8 mouse cellular contexts compared by ENCODE assay signal in the genomic region with DNA sequence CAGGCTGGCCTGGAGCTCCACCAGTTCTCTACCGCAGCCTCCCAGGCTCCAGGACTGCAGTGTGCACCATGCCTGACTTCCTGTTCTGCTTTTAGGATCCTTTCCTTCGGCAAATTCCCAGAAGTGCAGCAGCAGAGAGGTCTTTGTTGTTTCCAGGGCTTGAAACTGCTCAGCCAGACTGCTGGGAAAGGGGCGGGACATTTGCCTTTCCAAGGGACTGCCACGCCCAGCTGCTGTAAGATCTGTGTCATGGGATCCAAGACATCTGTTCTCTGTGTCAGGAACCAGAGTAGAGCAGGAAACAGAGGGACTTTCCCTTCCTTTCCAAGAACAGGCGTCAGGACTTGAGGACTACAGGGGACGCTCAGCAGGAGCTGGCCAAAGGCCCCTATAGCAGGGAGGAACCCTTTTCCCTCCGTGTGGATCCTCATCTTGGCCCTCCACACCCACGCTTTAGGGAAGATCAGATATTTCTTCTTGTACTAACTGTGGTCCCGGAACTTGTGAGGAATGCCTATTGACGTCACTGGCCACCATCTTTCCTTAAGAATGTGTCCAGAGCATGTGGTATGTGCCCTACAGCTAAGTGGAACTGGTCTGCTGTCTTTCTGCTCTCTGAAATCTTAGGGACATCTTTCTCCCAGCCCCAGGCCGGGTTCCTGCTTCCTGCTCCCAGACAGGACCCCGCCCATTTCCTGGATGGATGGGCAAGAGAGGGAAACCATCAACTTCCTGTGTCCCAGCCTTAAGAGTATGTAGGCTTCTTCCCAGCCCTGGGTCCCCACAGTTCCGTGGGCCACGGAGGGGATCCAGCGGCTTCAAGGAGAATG. TPM values are rescaled to one million over a fixed set of nuclear protein-coding genes. Genes with fewer than 3 reads are reported as not detected.
DNase-seq lines count a peak whose midpoint lies in the region; ATAC-seq and TF ChIP-seq lines count a peak whose summit lies in the region.

No protein-coding gene starts in this region.

- peak overlapping the region; percentile 72 for H3ac ChIP-seq in C2C12 (ENCODE audit: control insufficient read depth, insufficient read length, low read depth)

- H3K36me3 ChIP-seq in C2C12 (ENCODE audit: control insufficient read depth, insufficient read depth): no peaks in the 10 kb centered on the region
- no peaks in the 10 kb centered on the region for H3K36me3 ChIP-seq in forebrain, embryonic 16.5 days (ENCODE audit: control insufficient read depth, insufficient read depth)
- no peaks in the 10 kb centered on the region for H3K36me3 ChIP-seq in hindbrain, embryonic 10.5 days
- H3K36me3 ChIP-seq in limb, embryonic 13.5 days: no peaks in the 10 kb centered on the region
- H3K36me3 ChIP-seq in midbrain, embryonic 14.5 days (ENCODE audit: control insufficient read depth, insufficient read depth, low read length): no peaks in the 10 kb centered on the region

- WGBS in forebrain, embryonic 16.5 days: 46% methylated on average over 15 of the region's 15 CpGs
- WGBS in hindbrain, embryonic 10.5 days: 36% methylated on average over 15 of the region's 15 CpGs
- 21% methylated on average over 15 of the region's 15 CpGs for WGBS in limb, embryonic 13.5 days
- WGBS in midbrain, embryonic 14.5 days: 39% methylated on average over 15 of the region's 15 CpGs

- no peak overlapping the region for H3K9ac ChIP-seq in forebrain, embryonic 16.5 days (replicated peaks; ENCODE audit: low read depth, low read length)
- no peak overlapping the region for H3K9ac ChIP-seq in limb, embryonic 13.5 days
- H3K9ac ChIP-seq in midbrain, embryonic 14.5 days (replicated peaks; ENCODE audit: low read length): no peak overlapping the region

- peaks cover 12% of the 10 kb centered on the region for H3K4me1 ChIP-seq in forebrain, embryonic 16.5 days (replicated peaks; ENCODE audit: control insufficient read depth, insufficient read depth, low read length)
- H3K4me1 ChIP-seq in hindbrain, embryonic 10.5 days (replicated peaks): peaks cover 58% of the 10 kb centered on the region
- H3K4me1 ChIP-seq in limb, embryonic 13.5 days: peaks cover 51% of the 10 kb centered on the region
- H3K4me1 ChIP-seq in midbrain, embryonic 14.5 days (ENCODE audit: control insufficient read depth, insufficient read depth, low read length): peaks cover 3% of the 10 kb centered on the region; the same call in 1 of the 2 replicates

- H3K79me3 ChIP-seq in C2C12 (ENCODE audit: low read depth): peaks cover 2% of the 10 kb centered on the region

- no peaks in the 10 kb centered on the region for H3K79me2 ChIP-seq in C2C12 (ENCODE audit: control insufficient read depth, insufficient read depth)

- no peak for TF ChIP-seq CTCF in C2C12 (IDR thresholded peaks at IDR 0.05; ENCODE audit: control insufficient read depth, insufficient read depth, insufficient read length)

- peak; percentile 64 for DNase-seq in adrenal gland, adult 8-10 months
- peak; percentile 86 for DNase-seq in hindbrain, embryonic 10.5 days (ENCODE audit: low spot score)
- peak; percentile 69 for DNase-seq in midbrain, embryonic 14.5 days
- DNase-seq in urinary bladder, postnatal 25 days (ENCODE audit: low spot score): peak; percentile 55
- DNase-seq in frontal cortex, postnatal 25 days (ENCODE audit: low spot score in 2 of 2): no peak

- no peak overlapping the region for H3K4me2 ChIP-seq in forebrain, embryonic 16.5 days (ENCODE audit: low read length)
- H3K4me2 ChIP-seq in limb, embryonic 13.5 days (replicated peaks): peak overlapping the region; percentile 30
- no peak overlapping the region for H3K4me2 ChIP-seq in midbrain, embryonic 14.5 days (ENCODE audit: low read length)

- ATAC-seq in forebrain, embryonic 16.5 days: peak; percentile 88
- ATAC-seq in limb, embryonic 13.5 days (ENCODE audit: low FRiP score, low read depth): peak; percentile 84; the same call in 1 of the 2 replicates
- ATAC-seq in midbrain, embryonic 14.5 days (ENCODE audit: low FRiP score, low TSS enrichment): peak; percentile 71

- H3K4me3 ChIP-seq in C2C12 (ENCODE audit: insufficient read depth, poor library complexity, severe bottlenecking): peak overlapping the region; percentile 15
- no peak overlapping the region for H3K4me3 ChIP-seq in forebrain, embryonic 16.5 days (replicated peaks; ENCODE audit: low read length)
- H3K4me3 ChIP-seq in hindbrain, embryonic 10.5 days: peak overlapping the region; percentile 26
- H3K4me3 ChIP-seq in limb, embryonic 13.5 days: no peak overlapping the region; the same call in 1 of the 2 replicates
- no peak overlapping the region for H3K4me3 ChIP-seq in midbrain, embryonic 14.5 days (replicated peaks; ENCODE audit: low read depth, low read length)

- no peaks in the 10 kb centered on the region for H3K27me3 ChIP-seq in C2C12 (ENCODE audit: control insufficient read depth, insufficient read depth, insufficient read length)
- H3K27me3 ChIP-seq in forebrain, embryonic 16.5 days (replicated peaks; ENCODE audit: control insufficient read depth, insufficient read depth, low read length): no peaks in the 10 kb centered on the region
- H3K27me3 ChIP-seq in hindbrain, embryonic 10.5 days (ENCODE audit: insufficient read depth, poor library complexity, severe bottlenecking): no peaks in the 10 kb centered on the region
- H3K27me3 ChIP-seq in limb, embryonic 13.5 days: no peaks in the 10 kb centered on the region
- no peaks in the 10 kb centered on the region for H3K27me3 ChIP-seq in midbrain, embryonic 14.5 days (ENCODE audit: control insufficient read depth, insufficient read depth, low read length)

- no peaks in the 10 kb centered on the region for H3K9me3 ChIP-seq in forebrain, embryonic 16.5 days (ENCODE audit: control insufficient read depth, low read length)
- H3K9me3 ChIP-seq in hindbrain, embryonic 10.5 days: 0 out of 2 replicates have a peak, but pooled peaks cover 12% of the 10 kb centered on the region
- H3K9me3 ChIP-seq in limb, embryonic 13.5 days: no peaks in the 10 kb centered on the region; the same call in 1 of the 2 replicates
- no peaks in the 10 kb centered on the region for H3K9me3 ChIP-seq in midbrain, embryonic 14.5 days (ENCODE audit: control insufficient read depth, low read length)

- peak overlapping the region; percentile 73 for H3K27ac ChIP-seq in forebrain, embryonic 16.5 days (ENCODE audit: low read length)
- peak overlapping the region; percentile 93 for H3K27ac ChIP-seq in hindbrain, embryonic 10.5 days
- H3K27ac ChIP-seq in limb, embryonic 13.5 days: peak overlapping the region; percentile 83
- peak overlapping the region; percentile 61 for H3K27ac ChIP-seq in midbrain, embryonic 14.5 days (replicated peaks; ENCODE audit: low read depth, low read length)

TF ChIP-seq in C2C12, 6 proteins besides CTCF, POLR2A, EP300 and RAD21:
- TF ChIP-seq FOSL1 (IDR thresholded peaks at IDR 0.05; ENCODE audit: insufficient read depth, low read length, poor library complexity, severe bottlenecking): no peak
- peak; percentile 62 for TF ChIP-seq MYOD1 (IDR thresholded peaks at IDR 0.05; ENCODE audit: control insufficient read depth, insufficient read length, low read depth)

RNA-seq across cellular contexts. Expression of gene Snn, which starts 52.4 kb away (rescaled TPM):
- 54.1 TPM for polyA plus RNA-seq in C2C12 (2012; fragmentation: generic; extraction: Trizol)
- total RNA-seq in adrenal gland, adult 8-10 months (2022): 10 to 100 TPM; 12.0 to 21.4 (median 14.6) TPM
- 171 and 175 TPM in 2 replicates for polyA plus RNA-seq in forebrain, embryonic 16.5 days (2015; fragmentation: Nextera tagmentation; extraction: Ambion mirVana)
- polyA plus RNA-seq in hindbrain, embryonic 10.5 days (2016; fragmentation: Nextera tagmentation; extraction: Ambion mirVana): 84.0 and 94.7 TPM in 2 replicates
- polyA plus RNA-seq in limb, embryonic 13.5 days (2015; fragmentation: Nextera tagmentation; extraction: Ambion mirVana): 44.0 and 44.8 TPM in 2 replicates
- 129 and 169 TPM in 2 replicates for polyA plus RNA-seq in midbrain, embryonic 14.5 days (2014; fragmentation: Nextera tagmentation; extraction: Ambion mirVana)

RNA-seq across cellular contexts. Expression of gene Litaf, which starts 57.6 kb away (rescaled TPM):
- 116 TPM for polyA plus RNA-seq in C2C12 (2012; fragmentation: generic; extraction: Trizol)
- total RNA-seq in adrenal gland, adult 8-10 months (2022): 10 to 100 TPM; 38.0 to 56.2 (median 46.3) TPM
- 39.6 and 48.1 TPM in 2 replicates for polyA plus RNA-seq in forebrain, embryonic 16.5 days (2015; fragmentation: Nextera tagmentation; extraction: Ambion mirVana)
- polyA plus RNA-seq in hindbrain, embryonic 10.5 days (2016; fragmentation: Nextera tagmentation; extraction: Ambion mirVana): 88.8 and 127 TPM in 2 replicates
- polyA plus RNA-seq in limb, embryonic 13.5 days (2015; fragmentation: Nextera tagmentation; extraction: Ambion mirVana): 103 and 105 TPM in 2 replicates
- polyA plus RNA-seq in midbrain, embryonic 14.5 days (2014; fragmentation: Nextera tagmentation; extraction: Ambion mirVana): 20.7 and 32.0 TPM in 2 replicates

Comparison
In these comparisons a context has a peak if more than half of its experiments do, and no peak if none do; other contexts are left out.
1. H3K4me3 ChIP-seq: peak in C2C12 (single experiment) and hindbrain, embryonic 10.5 days (single experiment); none in forebrain, embryonic 16.5 days (single experiment), limb, embryonic 13.5 days (single experiment) and midbrain, embryonic 14.5 days (single experiment).
2. DNase-seq: peak in adrenal gland, adult 8-10 months (single experiment), hindbrain, embryonic 10.5 days (single experiment), midbrain, embryonic 14.5 days (single experiment) and urinary bladder, postnatal 25 days (single experiment); none in frontal cortex, postnatal 25 days (0 of 2).
3. Peak in every context shown above with its lines, with median percentiles within 50 percentile points of each other: ATAC-seq and H3K27ac ChIP-seq.